Mouse (Mus musculus) embryonic fibroblast, embryonic 13.5 days (primary cell): ENCODE results near the gene Hnrnpl. TPM values are rescaled to one million over a fixed set of nuclear protein-coding genes. Genes with fewer than 3 reads are reported as not detected.

Experiments
- H3K27ac ChIP-seq: 2 replicates; pipeline ENCODE4 v1.5.1; 2012; ENCODE audit warnings: low read length, control low read depth, inconsistent platforms; ENCODE audit not compliant: insufficient read depth
- H3K4me1 ChIP-seq: 2 replicates; pipeline ENCODE4 v1.6.1; 2011; ENCODE audit warnings: low read length; ENCODE audit not compliant: control insufficient read depth, insufficient read depth
- H3K4me3 ChIP-seq: 2 replicates; pipeline ENCODE4 v1.5.1; 2011; ENCODE audit warnings: mild to moderate bottlenecking, control low read depth, low read length; ENCODE audit not compliant: insufficient read depth
- CTCF ChIP-seq: IDR thresholded peaks from 2 replicates; pipeline ENCODE4 v1.5.1; 2011; ENCODE audit warnings: mild to moderate bottlenecking, control low read depth, low read length, moderate library complexity, borderline replicate concordance; ENCODE audit not compliant: insufficient read depth
- POLR2A ChIP-seq: IDR thresholded peaks from 2 replicates; pipeline ENCODE4 v1.6.1; 2011; ENCODE audit warnings: low read depth, mild to moderate bottlenecking, control low read depth, low read length, moderate library complexity
- polyA plus RNA-seq: library from polyadenylated mRNA; stranded (reverse); fragments of >200 nt; gene quantifications from 2 replicates; pipeline ENCODE4 v1.2.4, GENCODE M21; 2011; ENCODE audit warnings: low read depth; ENCODE audit not compliant: missing spikeins, insufficient read length

The Hnrnpl gene
- polyA plus RNA-seq, 1 experiment: 496 TPM

GRCm38 (mm10) chr7:28771867-28772266 lies 36.5 kb upstream of the Hnrnpl start:
- Histone ChIP-seq H3K27ac (no peak overlapping the region), H3K4me1 (0 out of 2 replicates have a peak, but pooled peaks cover 7% of the 10 kb centered on the region), H3K4me3 (no peak overlapping the region)
- TF ChIP-seq CTCF (no peak), POLR2A (no peak)

GRCm38 (mm10) chr7:28773163-28773562 lies 35.2 kb upstream of the Hnrnpl start:
- TF ChIP-seq POLR2A (no peak), CTCF (no peak)
- H3K4me1 ChIP-seq: no peaks in the 10 kb centered on the region
- no peak overlapping the region for H3K27ac ChIP-seq
- H3K4me3 ChIP-seq: no peak overlapping the region

- no peak overlapping the region for H3K4me3 ChIP-seq
- H3K4me1 ChIP-seq: no peaks in the 10 kb centered on the region
- no peak overlapping the region for H3K27ac ChIP-seq
- no peak for TF ChIP-seq POLR2A
These were observed 34.2 kb upstream of the Hnrnpl start for GRCm38 (mm10) chr7:28774164-28774563.

GRCm38 (mm10) chr7:28775129-28775528 lies 33.2 kb upstream of the Hnrnpl start:
- Histone ChIP-seq H3K4me1 (no peaks in the 10 kb centered on the region), H3K27ac (no peak overlapping the region), H3K4me3 (no peak overlapping the region)
- TF ChIP-seq CTCF (no peak), POLR2A (no peak)

- no peak overlapping the region for H3K27ac ChIP-seq
- TF ChIP-seq CTCF (no peak), POLR2A (no peak)
- no peak overlapping the region for H3K4me3 ChIP-seq
- peaks cover 3% of the 10 kb centered on the region; the same call in 1 of the 2 replicates for H3K4me1 ChIP-seq
These were observed 29.5 kb upstream of the Hnrnpl start for GRCm38 (mm10) chr7:28778825-28779224.

GRCm38 (mm10) chr7:28780067-28780658 lies 28.2 kb upstream of the Hnrnpl start:
- peaks cover 3% of the 10 kb centered on the region; the same call in 1 of the 2 replicates for H3K4me1 ChIP-seq
- H3K27ac ChIP-seq: peak overlapping the region; percentile 48
- TF ChIP-seq POLR2A (no peak), CTCF (0 out of 2 replicates have a peak, but pooled peaks have one; percentile 31)
- H3K4me3 ChIP-seq: no peak overlapping the region

GRCm38 (mm10) chr7:28780857-28781256 lies 27.5 kb upstream of the Hnrnpl start:
- H3K4me1 ChIP-seq: peaks cover 3% of the 10 kb centered on the region; the same call in 1 of the 2 replicates
- TF ChIP-seq CTCF (no peak), POLR2A (no peak)
- H3K4me3 ChIP-seq: no peak overlapping the region
- H3K27ac ChIP-seq: peak overlapping the region; percentile 48; the same call in 1 of the 2 replicates

GRCm38 (mm10) chr7:28781261-28781663 lies 27.1 kb upstream of the Hnrnpl start:
- no peak overlapping the region for H3K27ac ChIP-seq
- no peak for TF ChIP-seq POLR2A
- TF ChIP-seq CTCF: no peak
- peaks cover 3% of the 10 kb centered on the region; the same call in 1 of the 2 replicates for H3K4me1 ChIP-seq
- no peak overlapping the region for H3K4me3 ChIP-seq

GRCm38 (mm10) chr7:28785161-28785560 lies 23.2 kb upstream of the Hnrnpl start:
- H3K27ac ChIP-seq: no peak overlapping the region
- peaks cover 6% of the 10 kb centered on the region; the same call in 1 of the 2 replicates for H3K4me1 ChIP-seq
- H3K4me3 ChIP-seq: no peak overlapping the region
- TF ChIP-seq CTCF: no peak
- TF ChIP-seq POLR2A: no peak

GRCm38 (mm10) chr7:28787884-28788283 lies 20.5 kb upstream of the Hnrnpl start:
- Histone ChIP-seq H3K27ac (no peak overlapping the region), H3K4me3 (no peak overlapping the region), H3K4me1 (peaks cover 3% of the 10 kb centered on the region; the same call in 1 of the 2 replicates)
- no peak for TF ChIP-seq POLR2A
- TF ChIP-seq CTCF: no peak
